Mouse (Mus musculus): Measurements from ENCODE around the gene Tsc22d4. TPM values are rescaled to one million over a fixed set of nuclear protein-coding genes. Genes with fewer than 3 reads are reported as not detected.
"Not testable (repeated sequence)": the region's sequence is repeated elsewhere in the genome, so short reads cannot be mapped to it uniquely, and the experiment has no call there.

Tsc22d4 gene
- polyA plus RNA-seq, 1 experiment from 2014 or later, result 134 TPM

- no peaks in the 10 kb centered on the region for H3K9me3 ChIP-seq (ENCODE audit: control insufficient read depth, low read length)
- WGBS, result under 1% methylated on average over 14 of the region's 16 CpGs
- H3K36me3 ChIP-seq (ENCODE audit: control insufficient read depth, insufficient read depth, low read length), result peaks cover 21% of the 10 kb centered on the region
- H3K9ac ChIP-seq (ENCODE audit: low read depth, low read length), result peak overlapping the region; percentile 84
- no peak for DNase-seq (ENCODE audit: low spot score)
- H3K4me1 ChIP-seq (ENCODE audit: control insufficient read depth, insufficient read depth, low read length), result peaks cover 27% of the 10 kb centered on the region
- peak overlapping the region; percentile 96 for H3K4me2 ChIP-seq (ENCODE audit: low read depth, low read length)
- peak overlapping the region; percentile 95 for H3K27ac ChIP-seq (replicated peaks; ENCODE audit: low read depth, low read length)
- no peak for ATAC-seq (ENCODE audit: low read depth)
- H3K27me3 ChIP-seq (replicated peaks; ENCODE audit: control insufficient read depth, insufficient read depth, low read length), result no peaks in the 10 kb centered on the region
- H3K4me3 ChIP-seq (ENCODE audit: low read depth, low read length), result peak overlapping the region; percentile 79
These were observed 1.4 kb downstream of the Tsc22d4 start for GRCm38 (mm10) chr5:137746851-137747325.

GRCm38 (mm10) chr5:137747326-137747961 lies 1.9 kb downstream of the Tsc22d4 start:
- 7% methylated on average over 17 of the region's 26 CpGs for WGBS
- H3K4me1 ChIP-seq (ENCODE audit: control insufficient read depth, insufficient read depth, low read length), result peaks cover 27% of the 10 kb centered on the region
- H3K27ac ChIP-seq (replicated peaks; ENCODE audit: low read depth, low read length), result peak overlapping the region; percentile 95
- peak overlapping the region; percentile 79 for H3K4me3 ChIP-seq (ENCODE audit: low read depth, low read length)
- peak overlapping the region; percentile 96 for H3K4me2 ChIP-seq (ENCODE audit: low read depth, low read length)
- H3K9me3 ChIP-seq (ENCODE audit: control insufficient read depth, low read length), result no peaks in the 10 kb centered on the region
- DNase-seq (ENCODE audit: low spot score), result no peak
- H3K27me3 ChIP-seq (replicated peaks; ENCODE audit: control insufficient read depth, insufficient read depth, low read length), result no peaks in the 10 kb centered on the region
- ATAC-seq (ENCODE audit: low read depth), result no peak
- peaks cover 27% of the 10 kb centered on the region for H3K36me3 ChIP-seq (ENCODE audit: control insufficient read depth, insufficient read depth, low read length)
- H3K9ac ChIP-seq (ENCODE audit: low read depth, low read length), result peak overlapping the region; percentile 84

DNA sequence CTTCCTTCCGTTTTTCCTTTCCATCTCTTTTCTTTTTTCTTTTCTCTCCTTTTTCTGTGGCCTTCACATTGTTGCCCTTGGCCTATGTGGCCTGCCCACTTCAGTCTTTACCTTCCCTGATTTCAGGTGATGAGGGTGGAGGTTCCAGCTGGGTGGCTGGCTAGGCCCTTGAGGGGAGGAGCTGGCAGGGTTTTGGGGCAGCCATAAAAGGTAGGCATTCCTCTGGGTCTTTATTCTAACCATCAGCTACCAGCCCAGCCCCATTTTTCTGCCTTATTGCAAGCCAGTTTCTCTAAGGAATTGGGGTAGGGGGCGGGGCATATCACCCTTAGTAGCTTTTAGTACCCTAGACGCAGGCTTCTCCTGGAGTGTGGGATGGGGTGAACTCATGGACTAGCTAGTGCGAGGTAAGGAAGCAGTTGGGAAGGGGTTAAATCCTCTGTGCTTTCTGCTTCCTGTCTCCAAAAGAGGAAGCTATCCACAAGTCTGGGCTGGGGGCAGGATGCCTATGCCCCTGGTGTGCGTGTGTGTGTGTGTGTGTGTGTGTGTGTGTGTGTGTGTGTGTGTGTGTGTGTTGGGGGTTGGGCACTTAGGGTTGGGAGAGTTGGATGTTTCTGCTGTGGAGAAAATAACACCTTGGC lies 2.7 kb downstream of the Tsc22d4 start:
- H3K9me3 ChIP-seq (ENCODE audit: control insufficient read depth, low read length), result no peaks in the 10 kb centered on the region
- ATAC-seq (ENCODE audit: low read depth), result no peak
- H3K27me3 ChIP-seq (replicated peaks; ENCODE audit: control insufficient read depth, insufficient read depth, low read length), result no peaks in the 10 kb centered on the region
- peak overlapping the region; percentile 84 for H3K9ac ChIP-seq (ENCODE audit: low read depth, low read length)
- peaks cover 33% of the 10 kb centered on the region for H3K36me3 ChIP-seq (ENCODE audit: control insufficient read depth, insufficient read depth, low read length)
- peak overlapping the region; percentile 79 for H3K4me3 ChIP-seq (ENCODE audit: low read depth, low read length)
- H3K27ac ChIP-seq (replicated peaks; ENCODE audit: low read depth, low read length), result 0 out of 2 replicates have a peak overlapping the region, but pooled peaks have one; percentile 95
- peak; percentile 48 for DNase-seq (ENCODE audit: low spot score)
- H3K4me1 ChIP-seq (ENCODE audit: control insufficient read depth, insufficient read depth, low read length), result peaks cover 27% of the 10 kb centered on the region
- WGBS, result 23% methylated on average over 5 of the region's 5 CpGs
- H3K4me2 ChIP-seq (ENCODE audit: low read depth, low read length), result peak overlapping the region; percentile 96

GRCm38 (mm10) chr5:137749196-137749836 lies 3.8 kb downstream of the Tsc22d4 start:
- Histone ChIP-seq H3K27me3 (replicated peaks; ENCODE audit: control insufficient read depth, insufficient read depth, low read length) (no peaks in the 10 kb centered on the region), H3K36me3 (ENCODE audit: control insufficient read depth, insufficient read depth, low read length) (peaks cover 44% of the 10 kb centered on the region), H3K4me2 (ENCODE audit: low read depth, low read length) (peak overlapping the region; percentile 96), H3K9ac (ENCODE audit: low read depth, low read length) (peak overlapping the region; percentile 46), H3K9me3 (ENCODE audit: control insufficient read depth, low read length) (no peaks in the 10 kb centered on the region), H3K4me3 (ENCODE audit: low read depth, low read length) (peak overlapping the region; percentile 79; the same call in 1 of the 2 replicates), H3K4me1 (ENCODE audit: control insufficient read depth, insufficient read depth, low read length) (peaks cover 27% of the 10 kb centered on the region), H3K27ac (replicated peaks; ENCODE audit: low read depth, low read length) (no peak overlapping the region; the same call in 1 of the 2 replicates)
- ATAC-seq (ENCODE audit: low read depth) (no peak), DNase-seq (ENCODE audit: low spot score) (no peak)
- 50% methylated on average over 6 of the region's 6 CpGs for WGBS

- H3K4me3 ChIP-seq (ENCODE audit: low read depth, low read length); H3K27ac ChIP-seq (replicated peaks; ENCODE audit: low read depth, low read length); H3K27me3 ChIP-seq (replicated peaks; ENCODE audit: control insufficient read depth, insufficient read depth, low read length); DNase-seq (ENCODE audit: low spot score); H3K9ac ChIP-seq (ENCODE audit: low read depth, low read length); ATAC-seq (ENCODE audit: low read depth); H3K9me3 ChIP-seq (ENCODE audit: control insufficient read depth, low read length); H3K4me2 ChIP-seq (ENCODE audit: low read depth, low read length): not testable (repeated sequence)
- peaks cover 49% of the 10 kb centered on the region for H3K36me3 ChIP-seq (ENCODE audit: control insufficient read depth, insufficient read depth, low read length)
- 90% methylated on average over 5 of the region's 8 CpGs for WGBS
- peaks cover 23% of the 10 kb centered on the region for H3K4me1 ChIP-seq (ENCODE audit: control insufficient read depth, insufficient read depth, low read length)
These were observed 4.7 kb downstream of the Tsc22d4 start for GRCm38 (mm10) chr5:137750212-137750611.

- WGBS, result 93% methylated on average over 13 of the region's 13 CpGs
- Histone ChIP-seq H3K36me3 (ENCODE audit: control insufficient read depth, insufficient read depth, low read length) (peaks cover 60% of the 10 kb centered on the region), H3K4me2 (ENCODE audit: low read depth, low read length) (no peak overlapping the region), H3K9me3 (ENCODE audit: control insufficient read depth, low read length) (no peaks in the 10 kb centered on the region), H3K27me3 (replicated peaks; ENCODE audit: control insufficient read depth, insufficient read depth, low read length) (no peaks in the 10 kb centered on the region), H3K4me3 (ENCODE audit: low read depth, low read length) (no peak overlapping the region), H3K9ac (ENCODE audit: low read depth, low read length) (no peak overlapping the region), H3K27ac (replicated peaks; ENCODE audit: low read depth, low read length) (no peak overlapping the region), H3K4me1 (ENCODE audit: control insufficient read depth, insufficient read depth, low read length) (peaks cover 20% of the 10 kb centered on the region)
- no peak for DNase-seq (ENCODE audit: low spot score)
- no peak for ATAC-seq (ENCODE audit: low read depth)
These were observed 5.8 kb downstream of the Tsc22d4 start for GRCm38 (mm10) chr5:137751221-137751887.

DNA sequence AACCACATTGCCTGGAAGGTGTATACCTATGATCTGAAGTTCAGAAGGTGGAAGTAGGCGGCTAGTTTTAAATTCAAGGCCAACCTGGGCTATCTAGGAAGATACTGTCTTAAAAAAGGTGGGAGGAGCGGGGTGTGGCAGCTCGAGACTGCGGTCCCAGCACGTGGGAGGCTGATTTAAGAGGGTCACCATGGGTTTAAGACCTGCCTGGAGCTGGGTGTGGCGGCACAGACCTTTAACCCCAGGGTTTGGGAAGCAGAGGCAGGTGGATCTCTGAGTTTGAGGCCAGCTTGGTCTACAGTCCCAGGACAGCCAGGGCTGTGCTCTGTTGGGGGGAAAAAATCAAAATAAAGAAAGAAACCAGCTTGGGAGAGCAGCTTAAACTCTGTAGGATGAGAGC lies 6.5 kb downstream of the Tsc22d4 start:
- Histone ChIP-seq H3K4me1 (ENCODE audit: control insufficient read depth, insufficient read depth, low read length) (peaks cover 20% of the 10 kb centered on the region), H3K4me2 (ENCODE audit: low read depth, low read length) (no peak overlapping the region), H3K27me3 (replicated peaks; ENCODE audit: control insufficient read depth, insufficient read depth, low read length) (no peaks in the 10 kb centered on the region), H3K27ac (replicated peaks; ENCODE audit: low read depth, low read length) (no peak overlapping the region), H3K9ac (ENCODE audit: low read depth, low read length) (no peak overlapping the region), H3K36me3 (ENCODE audit: control insufficient read depth, insufficient read depth, low read length) (peaks cover 65% of the 10 kb centered on the region), H3K9me3 (ENCODE audit: control insufficient read depth, low read length) (no peaks in the 10 kb centered on the region), H3K4me3 (ENCODE audit: low read depth, low read length) (no peak overlapping the region)
- DNase-seq (ENCODE audit: low spot score) (no peak), ATAC-seq (ENCODE audit: low read depth) (no peak)
- WGBS, result 94% methylated on average over 6 of the region's 6 CpGs

- Histone ChIP-seq H3K4me1 (ENCODE audit: control insufficient read depth, insufficient read depth, low read length) (peaks cover 12% of the 10 kb centered on the region), H3K27ac (replicated peaks; ENCODE audit: low read depth, low read length) (no peak overlapping the region), H3K36me3 (ENCODE audit: control insufficient read depth, insufficient read depth, low read length) (peaks cover 72% of the 10 kb centered on the region), H3K27me3 (replicated peaks; ENCODE audit: control insufficient read depth, insufficient read depth, low read length) (no peaks in the 10 kb centered on the region), H3K9me3 (ENCODE audit: control insufficient read depth, low read length) (no peaks in the 10 kb centered on the region), H3K4me3 (ENCODE audit: low read depth, low read length) (no peak overlapping the region), H3K9ac (ENCODE audit: low read depth, low read length) (no peak overlapping the region), H3K4me2 (ENCODE audit: low read depth, low read length) (no peak overlapping the region)
- 71% methylated on average over 13 of the region's 13 CpGs for WGBS
- ATAC-seq (ENCODE audit: low read depth), result no peak
- no peak for DNase-seq (ENCODE audit: low spot score)
These were observed 7.7 kb downstream of the Tsc22d4 start for GRCm38 (mm10) chr5:137753111-137753832.
